Mouse (Mus musculus): ENCODE measurements at regions not wholly inside any gene's neighbourhood (a gene's known extent, or its start where the extent isn't known, plus 50 kb on each side); places are given as distances from the start of the nearest gene placed in this dataset.

DNA sequence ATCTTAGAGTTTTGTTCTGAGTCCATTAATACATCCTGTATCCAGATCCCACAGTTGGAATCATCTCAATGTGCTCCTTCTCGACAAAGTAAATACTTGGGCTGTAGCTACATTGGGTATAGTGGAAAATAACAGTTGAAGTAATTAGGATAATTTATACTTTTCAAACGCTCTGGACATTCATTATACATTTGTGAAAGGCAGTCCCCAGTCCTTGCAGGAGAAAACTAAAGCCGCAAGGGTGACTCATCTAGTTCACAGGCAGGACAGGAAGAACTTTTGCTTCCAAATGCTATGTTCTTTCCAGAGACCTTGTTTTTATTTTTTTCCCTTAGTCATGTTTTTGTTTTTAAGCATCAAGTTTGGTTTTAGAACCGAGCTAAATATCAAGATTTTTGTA, 218.8 kb downstream of the Gpr37 start:
- DNase-seq (ENCODE audit: low spot score in 2 of 2): no peak

DNA sequence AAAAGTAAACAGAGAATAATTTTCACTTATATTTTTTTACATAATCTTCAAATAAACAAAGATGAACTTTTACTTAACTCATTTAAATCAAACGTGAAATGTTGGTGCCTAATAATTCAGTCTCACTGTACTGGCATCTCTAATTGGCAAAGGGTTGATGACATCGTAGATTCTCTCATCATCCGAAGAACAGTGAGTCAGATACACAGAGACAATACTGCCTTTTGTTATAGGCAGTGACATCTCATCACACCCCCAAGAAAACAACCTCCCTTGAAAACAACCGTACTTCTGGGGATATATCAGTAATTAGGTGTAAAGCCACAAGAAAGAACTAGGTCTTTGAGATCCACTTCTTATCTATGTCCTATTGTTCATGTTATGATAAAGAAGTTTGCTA, 227.5 kb downstream of the Gpr37 start:
- no peak for DNase-seq (ENCODE audit: low spot score in 2 of 2)

DNA sequence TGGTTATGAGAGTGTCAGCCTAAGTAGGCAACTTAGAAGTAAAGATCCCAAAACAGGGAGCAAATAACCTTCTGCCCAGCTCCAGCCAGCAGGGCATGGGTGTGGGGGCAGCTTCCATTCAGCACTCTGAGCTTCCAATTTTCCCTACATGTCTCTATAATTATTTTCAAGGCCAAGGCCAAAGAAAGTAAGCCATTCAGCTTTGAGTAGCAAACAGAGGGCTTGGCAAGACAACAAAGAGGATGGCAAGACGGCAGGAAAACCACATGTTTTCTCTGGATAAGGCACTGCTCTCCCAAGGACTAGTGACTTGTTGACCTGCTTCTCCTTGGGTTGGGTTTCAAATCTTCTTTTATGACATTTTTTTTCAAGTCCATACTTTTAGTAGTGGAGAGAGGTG, 240.1 kb downstream of the Gpr37 start:
- no peak for DNase-seq (ENCODE audit: low spot score in 2 of 2)

DNA sequence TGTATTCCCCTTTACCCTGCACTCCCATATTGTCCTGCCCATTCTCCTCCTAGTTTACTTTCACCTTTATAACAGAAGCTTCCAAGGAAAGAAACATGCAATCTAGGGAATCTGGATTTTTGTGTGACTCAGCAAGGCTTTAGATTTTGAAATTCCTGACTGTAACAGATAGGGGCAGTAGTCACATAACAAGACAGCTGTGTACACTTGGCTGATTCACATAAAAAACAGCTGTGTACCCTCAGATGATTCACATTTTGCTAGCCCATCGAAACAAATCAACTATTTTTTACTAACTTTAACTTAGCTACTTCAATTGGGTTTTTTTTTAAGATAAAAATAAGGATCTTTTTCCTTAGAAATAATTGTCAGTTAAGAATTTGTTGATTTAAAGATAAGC, 240.6 kb downstream of the Gpr37 start:
- DNase-seq (ENCODE audit: low spot score in 2 of 2): no peak

DNA sequence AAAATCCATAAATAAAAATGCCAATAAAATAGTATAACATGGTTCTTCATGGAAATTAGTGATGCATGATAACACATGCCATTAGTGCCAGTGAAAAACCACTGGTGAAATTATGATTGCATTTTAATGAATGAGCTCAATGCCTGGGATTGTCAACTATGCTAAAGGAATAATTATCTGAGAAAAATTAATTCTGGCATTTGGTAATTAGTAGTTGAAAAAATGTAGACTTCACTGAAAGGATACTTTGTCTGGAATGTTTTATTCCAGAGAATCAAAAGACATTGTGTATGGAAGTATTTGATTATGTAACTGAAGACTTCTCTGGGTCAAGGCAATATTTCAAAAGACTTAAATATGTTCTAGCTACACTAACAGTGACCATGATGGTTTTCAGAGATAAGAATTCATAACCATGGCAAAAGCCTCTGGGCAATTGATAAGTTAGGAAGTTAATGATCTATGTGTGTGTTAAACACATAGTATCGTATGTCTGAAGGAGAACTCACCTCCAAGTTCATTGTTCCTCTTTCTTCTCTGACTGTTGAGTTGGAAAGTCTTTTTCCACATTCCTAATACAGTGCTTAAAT, 245.1 kb downstream of the Gpr37 start:
- no peak for DNase-seq (ENCODE audit: low spot score in 2 of 2)

DNA sequence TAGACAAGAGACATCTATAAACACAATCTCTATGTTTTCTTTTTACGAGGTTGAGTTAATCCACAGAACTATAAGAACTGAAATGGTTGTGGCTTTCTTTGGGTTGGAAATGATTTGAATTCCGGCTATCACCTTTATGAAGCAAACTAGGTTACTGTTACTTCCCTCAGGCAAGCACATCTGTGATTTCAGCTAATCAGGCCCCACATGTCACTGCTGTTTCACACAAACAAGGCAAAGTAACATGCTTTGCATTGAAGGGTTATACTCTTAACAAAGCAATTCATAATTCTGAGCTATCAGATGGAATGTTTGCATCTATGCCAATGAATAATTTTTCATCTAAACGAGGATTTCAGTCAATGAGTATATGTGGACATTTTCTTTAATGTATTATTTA, 246.4 kb downstream of the Gpr37 start:
- no peak for DNase-seq (ENCODE audit: low spot score in 2 of 2)

DNA sequence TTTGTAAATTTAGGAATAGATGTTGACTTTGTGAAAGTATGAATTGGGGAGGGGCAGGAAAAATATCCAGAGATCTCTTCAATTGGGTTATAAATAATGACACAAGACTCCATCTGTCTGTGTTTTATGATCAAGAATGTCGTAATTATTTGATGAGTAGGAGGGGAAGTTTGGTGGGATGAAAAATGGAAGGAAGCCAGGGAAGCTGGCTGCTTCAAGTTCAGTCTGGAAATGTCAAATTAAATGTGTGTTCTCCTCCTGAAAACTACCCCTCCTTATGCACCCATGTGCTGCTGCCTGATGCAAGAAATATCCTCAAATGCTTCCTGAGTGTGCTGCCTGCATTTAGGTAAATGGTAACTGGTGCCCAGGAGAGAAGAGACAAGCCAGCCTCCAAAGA, 246.8 kb downstream of the Gpr37 start:
- DNase-seq (ENCODE audit: low spot score in 2 of 2): peak in 1 of 2 experiments; percentile 18

DNA sequence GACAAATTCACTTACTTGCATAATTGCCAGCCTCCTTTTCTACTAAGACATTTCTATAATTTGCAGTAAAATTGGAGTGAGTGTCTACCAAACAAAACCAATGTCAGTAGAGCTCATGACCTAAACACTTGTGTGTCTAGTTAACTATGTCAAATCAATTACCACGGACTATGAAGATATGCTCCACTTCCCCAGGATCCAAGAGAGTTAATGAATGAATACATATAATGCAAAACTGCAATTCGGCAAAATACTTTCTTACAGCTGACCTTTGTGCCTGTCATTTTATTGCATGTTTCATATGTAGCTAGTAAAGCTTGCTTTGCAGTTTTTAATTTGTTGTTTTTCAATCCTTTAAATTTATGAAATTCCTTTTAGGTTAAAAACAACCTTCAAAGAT, 248.4 kb downstream of the Gpr37 start:
- no peak for DNase-seq (ENCODE audit: low spot score in 2 of 2)

DNA sequence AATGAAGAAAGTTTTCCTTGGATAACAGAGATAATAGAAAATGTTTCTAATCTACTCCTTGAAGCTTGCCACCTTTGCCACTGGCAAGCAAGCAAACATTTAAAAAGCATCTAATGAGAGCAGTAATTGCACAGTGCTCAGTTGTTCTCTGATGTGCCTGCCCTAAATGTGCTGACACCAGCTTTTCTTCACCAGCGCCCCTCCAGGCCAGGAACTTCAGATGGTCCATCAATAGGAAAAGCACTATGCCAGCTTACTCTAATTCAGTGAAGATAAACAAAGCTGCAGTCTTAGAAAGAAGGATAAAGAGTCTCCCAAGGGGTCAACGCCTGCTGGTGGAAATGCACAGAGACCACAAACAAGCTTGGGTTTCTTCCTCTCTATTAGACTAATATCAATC, 252.7 kb downstream of the Gpr37 start:
- DNase-seq (ENCODE audit: low spot score in 2 of 2): no peak

DNA sequence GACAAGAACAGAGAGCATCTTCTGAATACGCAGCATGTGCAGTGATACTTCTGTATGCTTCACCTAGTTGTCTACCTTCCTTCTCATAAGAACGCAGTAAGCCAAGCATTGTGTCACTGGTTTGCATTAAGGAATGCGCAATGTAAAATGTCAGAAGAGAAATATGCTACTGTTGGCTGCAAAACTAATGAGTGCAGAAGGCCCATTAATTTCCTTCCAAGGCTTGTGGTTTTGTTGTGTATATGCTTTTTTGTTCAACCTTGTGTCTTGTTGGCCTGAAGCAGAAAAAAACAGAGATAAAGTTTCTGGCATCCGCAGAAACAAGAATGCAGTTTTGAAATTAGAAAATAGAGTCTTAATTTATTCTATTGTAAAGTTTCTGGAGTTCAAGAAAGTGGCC, 261.5 kb downstream of the Gpr37 start:
- DNase-seq (ENCODE audit: low spot score in 2 of 2): no peak

DNA sequence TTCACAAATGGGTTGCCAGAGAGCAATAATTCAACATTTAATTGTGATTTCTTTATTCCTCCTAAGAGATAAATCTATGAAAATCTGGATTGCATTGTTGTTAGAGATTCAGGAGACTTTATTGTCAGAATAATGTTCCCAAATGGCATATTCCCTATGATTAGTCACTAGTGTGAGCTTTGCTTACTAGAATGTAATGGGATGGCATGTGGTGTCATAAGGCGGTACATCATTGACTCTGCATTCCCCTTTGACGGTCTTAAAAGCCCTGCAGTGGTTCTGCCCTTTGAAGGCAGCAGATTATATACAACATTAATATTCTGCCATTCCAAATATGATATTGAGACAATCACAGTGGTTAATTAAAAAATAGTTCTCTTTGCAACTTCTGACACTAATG, 271.7 kb downstream of the Gpr37 start:
- DNase-seq (ENCODE audit: low spot score in 2 of 2): no peak

DNA sequence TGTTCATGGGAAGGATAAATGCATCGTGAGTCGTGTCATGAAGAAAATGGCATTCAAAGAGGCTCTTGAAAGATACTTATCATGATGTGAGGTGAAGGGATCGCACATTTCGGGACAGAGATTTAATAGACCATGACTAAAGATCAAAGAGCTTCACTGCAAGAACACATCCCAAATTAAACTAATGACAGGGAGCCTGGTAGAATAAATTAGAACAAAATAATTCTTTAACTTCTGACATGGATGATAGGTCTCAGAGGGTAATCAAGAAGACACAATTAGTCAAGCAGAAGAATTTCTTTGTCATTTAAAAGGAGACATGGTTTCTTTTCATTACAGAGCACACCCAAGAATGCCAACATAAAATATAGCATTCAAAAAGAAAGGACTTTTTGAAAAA, 300.7 kb downstream of the Gpr37 start:
- DNase-seq (ENCODE audit: low spot score in 2 of 2): no peak
